Mouse (Mus musculus): ENCODE results near the gene Uncx.
"Not testable (repeated sequence)": the region's sequence is repeated elsewhere in the genome, so short reads cannot be mapped to it uniquely, and the experiment has no call there.

Gene Uncx

GRCm38 (mm10) chr5:139580171-139580743 is 37.0 kb downstream of the Uncx start:
- Histone ChIP-seq H3K4me1 (replicated peaks; ENCODE audit: low read depth, low read length) (peaks cover 26% of the 10 kb centered on the region), H3K4me3 (replicated peaks; ENCODE audit: low read length) (peak overlapping the region; percentile 32; the same call in 1 of the 2 replicates)
- no peak for TF ChIP-seq NANOG (IDR thresholded peaks at IDR 0.05; ENCODE audit: borderline replicate concordance, low read length)
- no peak for TF ChIP-seq POU5F1 (IDR thresholded peaks at IDR 0.05; ENCODE audit: borderline replicate concordance, low read length)
- no peak for TF ChIP-seq CTCF (conservative IDR thresholded peaks at IDR 0.05; ENCODE audit: low read length)

GRCm38 (mm10) chr5:139581308-139581868 is 38.1 kb downstream of the Uncx start:
- Histone ChIP-seq H3K36me3 (ENCODE audit: insufficient read depth, low read length) (no peaks in the 10 kb centered on the region), H3K27me3 (ENCODE audit: insufficient read depth, low read length) (peaks cover 90% of the 10 kb centered on the region), H3K4me3 (replicated peaks; ENCODE audit: low read length) (no peak overlapping the region), H3K4me1 (replicated peaks; ENCODE audit: low read depth, low read length) (peaks cover 30% of the 10 kb centered on the region), H3K9me3 (ENCODE audit: low read length) (peaks cover 27% of the 10 kb centered on the region)
- TF ChIP-seq CTCF (conservative IDR thresholded peaks at IDR 0.05; ENCODE audit: low read length) (no peak), POU5F1 (IDR thresholded peaks at IDR 0.05; ENCODE audit: borderline replicate concordance, low read length) (no peak), NANOG (IDR thresholded peaks at IDR 0.05; ENCODE audit: borderline replicate concordance, low read length) (no peak)

More at GRCm38 (mm10) chr5:139580171-139580743, 37.0 kb downstream of the Uncx start:
- Histone ChIP-seq H3K36me3 (ENCODE audit: insufficient read depth, low read length) (no peaks in the 10 kb centered on the region), H3K27me3 (ENCODE audit: insufficient read depth, low read length) (peaks cover 78% of the 10 kb centered on the region), H3K9me3 (ENCODE audit: low read length) (peaks cover 27% of the 10 kb centered on the region)

GRCm38 (mm10) chr5:139584971-139585747 is 41.9 kb downstream of the Uncx start:
- TF ChIP-seq CTCF (conservative IDR thresholded peaks at IDR 0.05; ENCODE audit: low read length) (no peak), POU5F1 (IDR thresholded peaks at IDR 0.05; ENCODE audit: borderline replicate concordance, low read length) (no peak), NANOG (IDR thresholded peaks at IDR 0.05; ENCODE audit: borderline replicate concordance, low read length) (no peak)
- H3K27me3 ChIP-seq (ENCODE audit: insufficient read depth, low read length), result peaks cover 76% of the 10 kb centered on the region
- H3K36me3 ChIP-seq (ENCODE audit: insufficient read depth, low read length), result no peaks in the 10 kb centered on the region
- H3K4me3 ChIP-seq (replicated peaks; ENCODE audit: low read length), result peak overlapping the region; percentile 39; the same call in 1 of the 2 replicates
- H3K4me1 ChIP-seq (replicated peaks; ENCODE audit: low read depth, low read length), result peaks cover 27% of the 10 kb centered on the region
- peaks cover 7% of the 10 kb centered on the region for H3K9me3 ChIP-seq (ENCODE audit: low read length)

- H3K4me3 ChIP-seq (replicated peaks; ENCODE audit: low read length), result peak overlapping the region; percentile 39; the same call in 1 of the 2 replicates
- H3K27me3 ChIP-seq (ENCODE audit: insufficient read depth, low read length), result peaks cover 70% of the 10 kb centered on the region
- TF ChIP-seq POU5F1 (IDR thresholded peaks at IDR 0.05; ENCODE audit: borderline replicate concordance, low read length) (no peak), NANOG (IDR thresholded peaks at IDR 0.05; ENCODE audit: borderline replicate concordance, low read length) (no peak), CTCF (conservative IDR thresholded peaks at IDR 0.05; ENCODE audit: low read length) (no peak)
- peaks cover 7% of the 10 kb centered on the region for H3K9me3 ChIP-seq (ENCODE audit: low read length)
- no peaks in the 10 kb centered on the region for H3K36me3 ChIP-seq (ENCODE audit: insufficient read depth, low read length)
- H3K4me1 ChIP-seq (replicated peaks; ENCODE audit: low read depth, low read length), result peaks cover 21% of the 10 kb centered on the region
Measured at GRCm38 (mm10) chr5:139585748-139586060, 42.4 kb downstream of the Uncx start.

- peaks cover 59% of the 10 kb centered on the region for H3K27me3 ChIP-seq (ENCODE audit: insufficient read depth, low read length)
- H3K36me3 ChIP-seq (ENCODE audit: insufficient read depth, low read length); H3K9me3 ChIP-seq (ENCODE audit: low read length); H3K4me3 ChIP-seq (replicated peaks; ENCODE audit: low read length): not testable (repeated sequence)
- peaks cover 11% of the 10 kb centered on the region for H3K4me1 ChIP-seq (replicated peaks; ENCODE audit: low read depth, low read length)
- peak; percentile 44 for TF ChIP-seq CTCF (conservative IDR thresholded peaks at IDR 0.05; ENCODE audit: low read length)
Measured at GRCm38 (mm10) chr5:139587459-139587858, 44.2 kb downstream of the Uncx start.

GRCm38 (mm10) chr5:139590682-139591360 is 47.5 kb downstream of the Uncx start:
- H3K27me3 ChIP-seq (ENCODE audit: insufficient read depth, low read length), result peaks cover 53% of the 10 kb centered on the region
- not testable (repeated sequence) for H3K36me3 ChIP-seq (ENCODE audit: insufficient read depth, low read length); H3K9me3 ChIP-seq (ENCODE audit: low read length); H3K4me3 ChIP-seq (replicated peaks; ENCODE audit: low read length); H3K4me1 ChIP-seq (replicated peaks; ENCODE audit: low read depth, low read length)

- TF ChIP-seq CTCF (conservative IDR thresholded peaks at IDR 0.05; ENCODE audit: low read length), result no peak
- no peak for TF ChIP-seq POU5F1 (IDR thresholded peaks at IDR 0.05; ENCODE audit: borderline replicate concordance, low read length)
- no peak for TF ChIP-seq NANOG (IDR thresholded peaks at IDR 0.05; ENCODE audit: borderline replicate concordance, low read length)
- peaks cover 7% of the 10 kb centered on the region for H3K9me3 ChIP-seq (ENCODE audit: low read length)
- no peaks in the 10 kb centered on the region for H3K36me3 ChIP-seq (ENCODE audit: insufficient read depth, low read length)
- no peaks in the 10 kb centered on the region for H3K4me1 ChIP-seq (replicated peaks; ENCODE audit: low read depth, low read length)
- H3K27me3 ChIP-seq (ENCODE audit: insufficient read depth, low read length), result peaks cover 51% of the 10 kb centered on the region
- no peak overlapping the region for H3K4me3 ChIP-seq (replicated peaks; ENCODE audit: low read length)
Measured at GRCm38 (mm10) chr5:139592011-139592410, 48.7 kb downstream of the Uncx start.

GRCm38 (mm10) chr5:139592850-139593249 is 49.6 kb downstream of the Uncx start:
- H3K9me3 ChIP-seq (ENCODE audit: low read length), result peaks cover 6% of the 10 kb centered on the region
- peaks cover 56% of the 10 kb centered on the region for H3K27me3 ChIP-seq (ENCODE audit: insufficient read depth, low read length)
- TF ChIP-seq NANOG (IDR thresholded peaks at IDR 0.05; ENCODE audit: borderline replicate concordance, low read length), result no peak
- no peak for TF ChIP-seq CTCF (conservative IDR thresholded peaks at IDR 0.05; ENCODE audit: low read length)
- no peak for TF ChIP-seq POU5F1 (IDR thresholded peaks at IDR 0.05; ENCODE audit: borderline replicate concordance, low read length)
- H3K4me3 ChIP-seq (replicated peaks; ENCODE audit: low read length), result no peak overlapping the region
- H3K36me3 ChIP-seq (ENCODE audit: insufficient read depth, low read length), result no peaks in the 10 kb centered on the region
- no peaks in the 10 kb centered on the region for H3K4me1 ChIP-seq (replicated peaks; ENCODE audit: low read depth, low read length)

All from E14TG2a.4 (cell line).